Mouse (Mus musculus) midbrain, embryonic 13.5 days (tissue): ENCODE results near the gene Gstm1. TPM values are rescaled to one million over a fixed set of nuclear protein-coding genes. Genes with fewer than 3 reads are reported as not detected.

Experiments used
- ATAC-seq: fragments of 200-750 bp; cut with Nextera tagmentation; 2 replicates; pipeline ENCODE4 v1.8.0; 2017; ENCODE audit warnings: mild to moderate bottlenecking, moderate TSS enrichment, moderate library complexity
- H3K27ac ChIP-seq: fragments of 300-500 bp; sonication (generic); 2 replicates; pipeline ENCODE4 v1.5.1; 2015; ENCODE audit warnings: inconsistent platforms, mild to moderate bottlenecking, moderate library complexity
- H3K27me3 ChIP-seq: fragments of 300-500 bp; sonication (generic); 2 replicates; pipeline ENCODE4 v1.6.1; 2015; ENCODE audit warnings: mild to moderate bottlenecking, inconsistent platforms
- H3K36me3 ChIP-seq: fragments of 300-500 bp; sonication (generic); 2 replicates; pipeline ENCODE4 v1.6.1; 2015; ENCODE audit warnings: mild to moderate bottlenecking, inconsistent platforms
- H3K4me1 ChIP-seq: fragments of 300-500 bp; sonication (generic); replicated peaks from 2 replicates; pipeline ENCODE4 v1.6.1; 2015; ENCODE audit warnings: inconsistent platforms
- H3K4me2 ChIP-seq: fragments of 300-500 bp; sonication (generic); replicated peaks from 2 replicates; pipeline ENCODE4 v1.6.1; 2015; ENCODE audit warnings: moderate library complexity, mild to moderate bottlenecking, inconsistent platforms
- H3K4me3 ChIP-seq: fragments of 300-500 bp; sonication (generic); replicated peaks from 2 replicates; pipeline ENCODE4 v1.5.1; 2015; ENCODE audit warnings: mild to moderate bottlenecking, inconsistent platforms
- H3K9ac ChIP-seq: fragments of 300-500 bp; sonication (generic); replicated peaks from 2 replicates; pipeline ENCODE4 v1.6.1; 2015; ENCODE audit warnings: mild to moderate bottlenecking, inconsistent platforms
- H3K9me3 ChIP-seq: fragments of 300-500 bp; sonication (generic); 2 replicates; pipeline ENCODE4 v1.6.1; 2016; ENCODE audit warnings: mild to moderate bottlenecking, inconsistent platforms
- WGBS: fragments of 180-500 bp; shearing (Covaris S2); methylation state at CpG from one replicate; pipeline ENCODE4 v1.1.7; 2015; 5-methylcytosine and 5-hydroxymethylcytosine counted together
- polyA plus RNA-seq: library from polyadenylated mRNA; unstranded; fragments of >200 nt; fragmentation: Nextera tagmentation; extraction: Ambion mirVana; gene quantifications from 2 replicates; pipeline ENCODE4 v1.2.1, GENCODE M21; 2015

Gstm1 gene
- 28.7 and 36.2 TPM in 2 replicates for polyA plus RNA-seq

DNA sequence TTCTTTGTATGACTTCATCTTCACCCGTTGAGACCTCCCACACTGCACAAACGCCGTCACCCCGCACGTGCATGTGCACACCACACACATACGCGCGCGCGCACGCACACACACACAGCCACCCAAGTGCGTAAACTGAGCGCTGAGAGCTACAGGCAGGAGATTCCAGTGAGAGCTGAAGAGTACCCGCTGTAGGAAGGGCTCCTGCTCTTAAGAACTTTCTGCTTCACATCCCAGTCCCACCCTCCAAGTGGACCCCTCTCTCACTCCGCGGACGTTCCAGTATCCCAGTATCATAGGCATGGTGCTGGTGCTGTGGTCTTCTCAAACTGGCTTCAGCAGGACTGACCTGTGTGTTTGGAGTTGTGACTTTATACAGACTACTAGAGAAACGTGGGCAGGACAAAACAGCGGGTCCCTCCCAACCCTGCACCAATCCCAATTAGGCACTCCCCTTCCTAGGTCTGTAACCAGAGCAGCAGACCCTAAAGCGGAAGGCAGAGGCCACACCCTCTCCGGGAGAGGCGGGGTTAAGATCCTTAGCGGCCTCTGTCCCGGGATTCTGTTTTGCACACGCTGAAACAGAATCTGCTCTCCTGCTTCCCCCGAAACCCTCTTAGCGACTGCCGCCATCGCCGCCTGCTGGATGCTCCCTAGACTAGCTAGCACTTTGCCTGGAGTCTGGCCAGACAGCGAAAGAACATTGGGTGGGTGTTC is at the start of gene Gstm1:
Gene Gstm1 (minus strand): TSS at position 501 of the 717 bp plus-strand sequence.
- peak within 1 kb of the TSS; percentile 51 for H3K9ac ChIP-seq
- H3K36me3 ChIP-seq = no peaks in the 10 kb centered on the region
- 0% methylated on average over 31 of the region's 31 CpGs for WGBS
- H3K27me3 ChIP-seq = peaks cover 6% of the 10 kb centered on the region; the same call in 1 of the 2 replicates
- H3K4me2 ChIP-seq = peak within 1 kb of the TSS; percentile 88
- H3K27ac ChIP-seq = peak within 1 kb of the TSS; percentile 46
- peak; percentile 95 for ATAC-seq
- no peaks in the 10 kb centered on the region for H3K9me3 ChIP-seq
- peak within 1 kb of the TSS; percentile 40 for H3K4me3 ChIP-seq
- H3K4me1 ChIP-seq = peaks cover 18% of the 10 kb centered on the region

DNA sequence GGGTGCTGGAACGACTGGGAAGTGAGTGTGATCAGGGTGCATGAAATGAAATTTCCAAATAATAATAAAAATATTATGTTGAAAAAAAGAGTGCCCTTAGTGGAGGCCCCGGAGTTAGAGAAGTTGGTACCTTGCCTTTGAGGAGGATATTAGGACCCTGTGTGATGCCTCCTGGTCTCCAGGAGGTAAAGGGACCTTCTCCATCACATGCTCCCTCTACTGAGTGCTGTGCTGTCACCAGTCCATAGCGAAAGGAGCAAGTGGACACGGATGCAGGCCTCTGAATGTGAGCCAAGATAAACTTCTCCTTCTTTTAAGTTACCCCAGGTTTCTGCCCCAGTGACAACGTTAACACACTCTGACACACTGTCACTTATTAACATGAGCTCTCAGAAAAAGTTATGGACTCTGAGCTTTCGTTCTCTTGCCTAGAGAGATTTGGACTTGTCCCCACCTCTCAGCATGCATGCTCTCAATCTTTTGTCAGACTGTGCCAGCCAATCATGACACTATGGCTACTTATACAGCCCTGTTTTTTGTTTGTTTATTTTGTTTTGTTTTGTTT is 49.7 kb upstream of the Gstm1 start:
- no peak for ATAC-seq
- no peaks in the 10 kb centered on the region for H3K27me3 ChIP-seq
- 72% methylated on average over 6 of the region's 6 CpGs for WGBS
- no peak overlapping the region for H3K4me2 ChIP-seq
- H3K9ac ChIP-seq = no peak overlapping the region
- H3K9me3 ChIP-seq = no peaks in the 10 kb centered on the region
- no peaks in the 10 kb centered on the region for H3K4me1 ChIP-seq
- H3K27ac ChIP-seq = no peak overlapping the region
- no peak overlapping the region for H3K4me3 ChIP-seq
- peaks cover 3% of the 10 kb centered on the region; the same call in 1 of the 2 replicates for H3K36me3 ChIP-seq

DNA sequence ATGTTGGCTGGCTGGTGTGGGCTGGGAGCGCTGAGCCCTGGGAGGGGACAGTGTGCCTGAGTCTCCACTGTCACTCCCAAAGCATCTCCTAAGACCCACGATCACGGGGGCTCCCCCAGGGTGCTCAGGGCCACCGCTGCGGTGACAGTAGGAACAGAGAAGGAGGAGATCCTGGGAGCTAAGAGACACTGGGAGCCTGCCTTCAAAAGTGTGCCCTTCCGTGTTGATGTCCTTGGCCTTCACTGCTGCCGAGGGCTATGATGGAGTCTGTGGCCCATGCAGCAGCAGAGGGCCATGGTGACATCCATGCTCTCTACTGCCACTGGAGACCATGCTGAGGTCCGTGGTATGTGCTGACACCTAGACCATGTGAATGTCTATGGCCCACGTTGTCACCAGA is 47.8 kb upstream of the Gstm1 start:
- Histone ChIP-seq H3K27me3 (no peaks in the 10 kb centered on the region), H3K27ac (no peak overlapping the region), H3K36me3 (no peaks in the 10 kb centered on the region), H3K4me2 (no peak overlapping the region), H3K4me1 (no peaks in the 10 kb centered on the region), H3K4me3 (no peak overlapping the region), H3K9me3 (no peaks in the 10 kb centered on the region), H3K9ac (no peak overlapping the region)
- 82% methylated on average over 9 of the region's 9 CpGs for WGBS
- ATAC-seq = no peak

DNA sequence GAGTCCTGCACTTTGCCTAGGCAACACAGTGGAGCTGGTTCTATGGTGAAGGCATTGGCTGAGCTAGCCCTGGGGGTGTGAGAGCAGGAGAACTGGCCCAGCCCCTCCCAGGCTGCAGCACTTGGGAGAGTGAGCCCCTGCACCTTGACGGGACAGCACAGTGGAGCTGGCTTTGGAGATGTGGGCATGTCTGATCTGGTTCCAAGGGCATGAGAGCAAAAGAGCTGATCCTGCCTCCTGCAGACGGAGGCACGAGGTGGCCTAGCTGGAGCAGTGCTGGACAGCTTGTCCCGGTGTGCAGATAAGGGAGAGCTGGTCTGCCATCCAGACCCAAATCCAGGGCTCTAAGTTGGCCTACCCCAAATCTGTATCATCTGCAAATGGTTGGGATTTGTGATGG is 46.9 kb upstream of the Gstm1 start:
- H3K9ac ChIP-seq = no peak overlapping the region
- no peak overlapping the region for H3K27ac ChIP-seq
- WGBS = 80% methylated on average over 4 of the region's 4 CpGs
- H3K4me1 ChIP-seq = no peaks in the 10 kb centered on the region
- no peaks in the 10 kb centered on the region for H3K9me3 ChIP-seq
- no peak overlapping the region for H3K4me3 ChIP-seq
- ATAC-seq = no peak
- H3K27me3 ChIP-seq = no peaks in the 10 kb centered on the region
- H3K36me3 ChIP-seq = no peaks in the 10 kb centered on the region
- no peak overlapping the region for H3K4me2 ChIP-seq

DNA sequence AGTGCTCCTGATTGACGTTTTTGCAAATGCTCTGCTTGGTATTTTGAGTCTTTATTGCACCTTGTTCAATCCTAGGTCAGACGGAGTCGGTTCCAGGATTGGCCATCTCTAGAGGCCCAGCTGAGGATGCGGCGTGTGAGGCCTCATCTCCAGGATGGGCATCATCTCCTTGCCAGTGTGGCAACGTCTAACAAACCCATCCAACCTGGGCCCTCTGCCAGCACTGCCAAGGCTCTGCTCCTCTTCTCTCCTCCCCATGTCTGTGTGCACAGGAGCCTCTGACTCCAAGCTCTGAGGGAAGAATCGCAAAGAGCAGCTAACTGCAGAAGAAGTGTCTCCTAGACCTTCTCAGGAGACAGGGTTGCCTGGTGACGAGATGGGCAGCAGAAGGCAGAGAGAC is 44.9 kb upstream of the Gstm1 start:
- H3K27ac ChIP-seq = no peak overlapping the region
- no peaks in the 10 kb centered on the region for H3K36me3 ChIP-seq
- 83% methylated on average over 8 of the region's 8 CpGs for WGBS
- H3K27me3 ChIP-seq = no peaks in the 10 kb centered on the region
- no peak for ATAC-seq
- no peak overlapping the region for H3K9ac ChIP-seq
- H3K4me1 ChIP-seq = no peaks in the 10 kb centered on the region
- no peaks in the 10 kb centered on the region for H3K9me3 ChIP-seq
- H3K4me3 ChIP-seq = no peak overlapping the region
- no peak overlapping the region for H3K4me2 ChIP-seq

DNA sequence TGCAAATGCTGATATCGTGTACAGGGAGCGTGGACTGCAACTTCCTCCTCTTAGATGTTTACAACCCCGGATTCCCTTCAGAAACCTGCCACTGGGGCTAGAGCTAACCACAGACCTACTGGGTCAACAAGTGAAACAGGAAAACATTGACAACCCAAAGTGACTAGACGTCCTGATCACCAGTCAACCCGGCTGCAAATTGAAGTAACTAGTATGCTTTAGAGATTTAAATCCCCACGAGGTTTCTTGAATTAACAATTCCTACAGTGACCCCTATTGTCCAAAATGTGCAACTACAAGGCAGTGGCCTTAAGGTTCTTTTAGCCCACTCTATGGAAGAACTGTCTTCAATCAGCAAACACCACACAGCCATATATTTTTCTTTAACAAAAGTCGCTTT is 43.6 kb upstream of the Gstm1 start:
- WGBS = 23% methylated on average over 7 of the region's 7 CpGs
- H3K4me3 ChIP-seq = no peak overlapping the region
- H3K27me3 ChIP-seq = no peaks in the 10 kb centered on the region
- no peaks in the 10 kb centered on the region for H3K9me3 ChIP-seq
- H3K27ac ChIP-seq = no peak overlapping the region
- no peak overlapping the region for H3K4me2 ChIP-seq
- no peaks in the 10 kb centered on the region for H3K36me3 ChIP-seq
- ATAC-seq = 0 out of 2 replicates have a peak, but pooled peaks have one; percentile 24
- H3K4me1 ChIP-seq = no peaks in the 10 kb centered on the region
- no peak overlapping the region for H3K9ac ChIP-seq

DNA sequence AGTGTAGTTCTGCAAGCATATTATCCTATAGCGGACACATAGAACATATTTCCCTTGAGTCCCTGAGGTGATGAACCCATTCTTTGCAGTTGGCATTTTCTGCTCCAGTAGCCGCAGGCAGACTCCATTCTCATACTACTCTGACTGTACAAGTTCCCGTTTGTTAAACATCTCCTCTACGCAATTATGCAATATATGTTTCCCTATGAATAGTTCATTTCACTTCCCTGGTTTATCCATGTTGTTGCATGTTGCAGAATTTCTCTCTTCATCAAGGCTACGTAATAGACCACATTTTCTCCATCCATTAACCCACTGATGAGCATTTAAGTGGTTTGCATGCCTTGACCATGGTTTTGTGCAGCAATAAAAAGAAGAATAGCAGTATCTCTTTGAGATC is 32.7 kb upstream of the Gstm1 start:
- H3K4me3 ChIP-seq = no peak overlapping the region
- no peaks in the 10 kb centered on the region for H3K36me3 ChIP-seq
- ATAC-seq = no peak
- H3K27me3 ChIP-seq = no peaks in the 10 kb centered on the region
- 90% methylated on average over 5 of the region's 5 CpGs for WGBS
- no peaks in the 10 kb centered on the region for H3K9me3 ChIP-seq
- H3K27ac ChIP-seq = no peak overlapping the region
- H3K9ac ChIP-seq = no peak overlapping the region
- no peaks in the 10 kb centered on the region for H3K4me1 ChIP-seq
- no peak overlapping the region for H3K4me2 ChIP-seq

DNA sequence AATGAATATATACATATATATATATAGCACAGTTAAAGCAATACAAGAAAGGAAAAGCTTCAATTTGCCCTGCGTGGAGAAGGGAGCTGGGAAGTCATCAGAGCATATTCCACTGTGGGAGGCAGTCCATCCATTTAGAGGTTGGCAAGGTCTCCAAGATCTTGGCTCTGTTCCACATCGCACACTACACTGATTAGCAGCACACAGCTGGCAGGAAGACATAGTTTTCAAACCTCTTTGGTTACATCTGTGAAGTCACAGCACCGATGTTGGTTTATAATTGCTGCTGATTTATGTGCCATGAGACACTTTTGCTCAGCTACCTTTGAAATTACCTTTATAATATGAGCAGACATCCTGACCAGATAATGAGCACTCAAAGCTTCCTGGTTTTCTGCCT is 30.5 kb upstream of the Gstm1 start:
- H3K36me3 ChIP-seq = no peaks in the 10 kb centered on the region
- WGBS = 81% methylated on average over 3 of the region's 3 CpGs
- H3K4me3 ChIP-seq = no peak overlapping the region
- peaks cover 14% of the 10 kb centered on the region for H3K4me1 ChIP-seq
- no peaks in the 10 kb centered on the region for H3K27me3 ChIP-seq
- no peaks in the 10 kb centered on the region for H3K9me3 ChIP-seq
- no peak overlapping the region for H3K27ac ChIP-seq
- no peak overlapping the region for H3K9ac ChIP-seq
- no peak for ATAC-seq
- no peak overlapping the region for H3K4me2 ChIP-seq

DNA sequence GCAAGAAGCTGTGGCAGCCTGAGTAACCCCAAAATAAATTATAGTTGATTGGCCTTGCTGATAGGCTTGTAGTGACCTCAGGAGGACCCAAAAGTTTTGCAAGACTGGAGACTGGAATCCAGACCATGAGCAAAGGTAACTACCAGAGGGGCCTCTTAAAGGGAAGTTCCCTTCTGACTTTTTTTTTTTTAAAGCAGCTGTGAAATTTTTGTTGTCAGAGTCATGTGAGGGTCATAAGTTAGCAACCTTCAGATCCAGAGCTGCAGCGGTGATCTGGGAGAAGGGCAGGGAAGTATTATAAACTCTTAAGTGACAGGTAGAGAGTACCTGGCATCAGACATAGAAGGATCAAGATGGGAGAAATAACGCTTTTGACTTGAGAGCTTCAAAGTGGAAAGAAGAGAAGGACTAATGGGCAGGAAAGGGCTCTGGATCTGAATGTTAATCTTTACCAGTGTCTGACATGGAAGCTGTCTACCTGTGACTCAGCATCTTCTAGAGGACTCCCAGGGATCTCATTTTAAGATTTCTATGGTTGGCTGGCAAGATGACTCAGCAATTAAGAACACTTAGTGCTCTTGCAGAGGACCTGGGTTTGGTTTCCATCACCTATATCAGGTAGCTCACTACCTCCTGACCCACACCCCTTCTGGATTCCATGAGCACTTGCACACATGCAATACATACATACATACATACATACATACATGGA is 29.3 kb upstream of the Gstm1 start:
- 90% methylated on average over 2 of the region's 2 CpGs for WGBS

DNA sequence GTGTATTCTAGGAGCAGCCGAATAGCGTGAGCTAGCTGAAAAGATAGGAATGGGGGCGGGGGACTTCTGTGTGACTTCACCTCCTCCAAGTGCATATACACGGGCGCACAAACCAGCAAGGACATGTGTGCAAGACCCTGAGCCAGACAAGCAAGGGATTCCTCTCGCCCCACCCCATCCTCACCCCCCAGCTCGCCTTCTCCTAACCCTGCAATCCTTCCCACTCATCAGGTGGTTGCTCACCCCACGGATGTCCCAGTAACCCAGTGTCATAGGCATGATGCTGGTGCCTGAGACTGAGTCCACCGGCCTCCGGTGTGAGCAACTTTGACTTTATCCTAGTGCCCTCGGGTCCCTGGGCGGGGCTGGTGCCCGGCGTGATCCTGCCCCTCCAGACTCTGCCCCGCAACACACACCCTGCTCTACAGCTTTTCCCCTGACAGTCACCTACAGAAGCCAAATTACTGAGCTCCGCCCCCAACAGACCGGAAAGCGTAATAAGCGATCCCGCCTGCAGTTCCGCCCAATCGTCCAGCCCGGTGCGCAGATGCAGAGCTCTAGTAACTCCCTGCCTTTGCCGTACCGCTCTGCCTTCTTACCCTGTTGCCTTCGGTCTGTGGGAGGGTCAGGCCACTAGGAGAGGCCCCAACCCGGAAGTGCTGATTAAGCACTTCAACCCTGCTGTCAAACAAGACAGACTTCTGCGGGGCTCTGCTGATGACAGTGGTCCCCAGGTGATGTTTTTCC is 26.8 kb upstream of the Gstm1 start, which contains the start of gene Gstm4:
Gene Gstm4 (minus strand): TSS at position 501 of the 747 bp plus-strand sequence.
- peak within 1 kb of the TSS; percentile 65 for H3K9ac ChIP-seq
- H3K36me3 ChIP-seq = no peaks in the 10 kb centered on the region
- H3K9me3 ChIP-seq = no peaks in the 10 kb centered on the region
- H3K4me1 ChIP-seq = peaks cover 14% of the 10 kb centered on the region
- 7% methylated on average over 29 of the region's 29 CpGs for WGBS
- peak within 1 kb of the TSS; percentile 53 for H3K4me3 ChIP-seq
- peak; percentile 95 for ATAC-seq
- H3K27me3 ChIP-seq = peaks cover 6% of the 10 kb centered on the region; the same call in 1 of the 2 replicates
- H3K27ac ChIP-seq = peak within 1 kb of the TSS; percentile 16; the same call in 1 of the 2 replicates
- H3K4me2 ChIP-seq = peak within 1 kb of the TSS; percentile 83

More for the DNA sequence above, 29.3 kb upstream of the Gstm1 start:
- H3K4me3 ChIP-seq = no peak overlapping the region
- no peaks in the 10 kb centered on the region for H3K36me3 ChIP-seq
- H3K4me2 ChIP-seq = no peak overlapping the region
- H3K27me3 ChIP-seq = peaks cover 6% of the 10 kb centered on the region; the same call in 1 of the 2 replicates
- ATAC-seq = no peak
- H3K9me3 ChIP-seq = no peaks in the 10 kb centered on the region
- no peak overlapping the region for H3K9ac ChIP-seq
- peaks cover 14% of the 10 kb centered on the region for H3K4me1 ChIP-seq
- no peak overlapping the region for H3K27ac ChIP-seq

DNA sequence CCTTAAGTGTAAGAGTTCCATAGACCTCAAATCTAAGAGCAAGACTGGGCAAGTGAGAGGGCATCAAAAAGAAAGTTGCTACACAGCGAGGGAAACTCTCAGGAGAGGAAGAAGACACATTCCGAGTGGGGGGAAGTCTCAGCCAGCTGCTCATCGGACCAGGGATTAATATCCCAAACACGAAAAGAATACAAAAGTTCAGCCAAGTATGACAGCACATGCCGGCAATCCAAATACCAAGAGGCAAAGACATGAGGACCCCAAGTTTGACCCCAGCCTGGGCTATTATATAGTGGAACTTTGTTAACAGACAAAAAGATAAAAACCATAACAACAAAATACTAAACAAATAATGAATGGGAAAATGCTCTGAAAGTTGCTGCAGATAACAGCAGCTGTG is 15.4 kb upstream of the Gstm1 start:
- Histone ChIP-seq H3K4me1 (no peaks in the 10 kb centered on the region), H3K27me3 (no peaks in the 10 kb centered on the region), H3K9me3 (no peaks in the 10 kb centered on the region), H3K27ac (no peak overlapping the region), H3K36me3 (no peaks in the 10 kb centered on the region), H3K4me2 (no peak overlapping the region), H3K4me3 (no peak overlapping the region), H3K9ac (no peak overlapping the region)
- no peak for ATAC-seq
- WGBS = 57% methylated on average over 5 of the region's 5 CpGs

DNA sequence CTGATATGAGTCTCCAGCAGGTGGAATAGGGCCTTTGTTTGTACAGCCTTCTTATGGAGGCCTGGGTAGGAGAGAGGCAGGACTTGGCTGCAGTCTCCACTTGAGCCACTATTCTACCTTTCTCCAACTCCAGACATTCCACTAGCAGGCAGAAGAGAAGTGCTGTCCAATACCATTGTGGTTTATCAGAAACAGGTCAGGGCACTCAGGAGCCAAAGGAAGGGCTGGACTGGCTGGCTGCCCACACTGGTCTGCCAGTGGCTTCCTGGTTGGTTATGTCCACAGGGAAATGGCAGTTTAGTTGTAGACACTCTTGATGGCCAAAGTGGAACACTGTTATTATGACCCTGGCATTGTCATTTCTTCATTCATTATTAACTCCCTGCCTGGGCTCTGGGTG is 14.3 kb upstream of the Gstm1 start:
- Histone ChIP-seq H3K9me3 (no peaks in the 10 kb centered on the region), H3K9ac (no peak overlapping the region), H3K27me3 (no peaks in the 10 kb centered on the region)

More for the DNA sequence above, 14.3 kb upstream of the Gstm1 start:
- H3K4me1 ChIP-seq = no peaks in the 10 kb centered on the region
- no peak overlapping the region for H3K4me2 ChIP-seq
- no peaks in the 10 kb centered on the region for H3K36me3 ChIP-seq
- no peak for ATAC-seq
- no peak overlapping the region for H3K4me3 ChIP-seq
- H3K27ac ChIP-seq = no peak overlapping the region
